In genomic region chr6:97396351-97396956, GRCm38 (mm10) we compare ENCODE assay signal across 10 mouse cellular contexts.
DNase-seq lines count a peak whose midpoint lies in the region; ATAC-seq and TF ChIP-seq lines count a peak whose summit lies in the region.
"Had no signal": no experiment of that assay in that cellular context is flagged by ENCODE, and none has a peak within 500 bp of the region (broad histone marks: within the 10 kb centered on the region; RNA-seq: fewer than 3 reads in every experiment).

No protein-coding gene starts in this region.

- no peak overlapping the region for H3K9ac ChIP-seq in kidney, embryonic 14.5 days (ENCODE audit: low read depth, low read length)
- H3K9ac ChIP-seq in kidney, embryonic 15.5 days, result no peak overlapping the region
- no peak overlapping the region for H3K9ac ChIP-seq in ES-E14 (ENCODE audit: insufficient read depth, low read depth, low read length, poor library complexity, severe bottlenecking)
- H3K9ac ChIP-seq in embryonic facial prominence, embryonic 15.5 days, result no peak overlapping the region
- H3K9ac ChIP-seq: liver, embryonic 15.5 days had no signal

- H3K4me2 ChIP-seq in kidney, embryonic 14.5 days (replicated peaks; ENCODE audit: low read depth, low read length), result no peak overlapping the region
- no peak overlapping the region for H3K4me2 ChIP-seq in kidney, embryonic 15.5 days
- H3K4me2 ChIP-seq in embryonic facial prominence, embryonic 15.5 days (replicated peaks), result no peak overlapping the region
- H3K4me2 ChIP-seq: liver, embryonic 15.5 days had no signal

- no peak overlapping the region for H3K4me3 ChIP-seq in kidney, embryonic 14.5 days (ENCODE audit: low read length)
- H3K4me3 ChIP-seq in kidney, embryonic 15.5 days (replicated peaks), result no peak overlapping the region
- H3K4me3 ChIP-seq in ES-E14 (ENCODE audit: insufficient read depth in 1 of 2, low read depth in 1 of 2, low read length in 2 of 2, poor library complexity in 1 of 2, severe bottlenecking in 1 of 2), result no peak overlapping the region
- H3K4me3 ChIP-seq in embryonic facial prominence, embryonic 15.5 days (replicated peaks), result no peak overlapping the region
- H3K4me3 ChIP-seq: liver, embryonic 15.5 days had no signal

- ATAC-seq in kidney, embryonic 14.5 days (ENCODE audit: low FRiP score, low TSS enrichment), result 0 out of 2 replicates have a peak, but pooled peaks have one; percentile 20
- ATAC-seq in kidney, embryonic 15.5 days (replicated peaks; ENCODE audit: low FRiP score), result no peak; the same call in 1 of the 2 replicates
- peak; percentile 13; the same call in 1 of the 2 replicates for ATAC-seq in embryonic facial prominence, embryonic 15.5 days (ENCODE audit: insufficient number of reproducible peaks, low FRiP score, low TSS enrichment, low read depth)
- no peak for ATAC-seq in megakaryocyte progenitor cell, adult 5-6 weeks (replicated peaks; ENCODE audit: poor library complexity)

- H3K36me3 ChIP-seq in kidney, embryonic 14.5 days (ENCODE audit: control insufficient read depth, insufficient read depth, low read length), result no peaks in the 10 kb centered on the region
- H3K36me3 ChIP-seq in kidney, embryonic 15.5 days, result no peaks in the 10 kb centered on the region
- H3K36me3 ChIP-seq in ES-E14 (ENCODE audit: control insufficient read depth, insufficient read depth, low read length, poor library complexity, severe bottlenecking), result no peaks in the 10 kb centered on the region
- H3K36me3 ChIP-seq in embryonic facial prominence, embryonic 15.5 days, result no peaks in the 10 kb centered on the region
- H3K36me3 ChIP-seq: liver, embryonic 15.5 days had no signal

- WGBS in kidney, embryonic 14.5 days, result 35% methylated on average over 9 of the region's 9 CpGs
- 41% methylated on average over 9 of the region's 9 CpGs for WGBS in kidney, embryonic 15.5 days
- WGBS in embryonic facial prominence, embryonic 15.5 days, result 30% methylated on average over 9 of the region's 9 CpGs

- in situ Hi-C loops in ES-E14 (cut with MboI; ENCODE audit: low sequenced_read_pairs in 2 of 2, unreplicated experiment in 2 of 2), result no loop called here

- H3K27me3 ChIP-seq in kidney, embryonic 14.5 days (ENCODE audit: control insufficient read depth, insufficient read depth, low read length), result no peaks in the 10 kb centered on the region
- H3K27me3 ChIP-seq in kidney, embryonic 15.5 days, result no peaks in the 10 kb centered on the region
- no peaks in the 10 kb centered on the region for H3K27me3 ChIP-seq in embryonic facial prominence, embryonic 15.5 days
- H3K27me3 ChIP-seq: liver, embryonic 15.5 days had no signal

- H3K9me3 ChIP-seq in kidney, embryonic 14.5 days (ENCODE audit: control insufficient read depth, low read length), result no peaks in the 10 kb centered on the region
- H3K9me3 ChIP-seq in kidney, embryonic 15.5 days (replicated peaks), result no peaks in the 10 kb centered on the region
- H3K9me3 ChIP-seq in ES-E14 (ENCODE audit: control insufficient read depth, insufficient read depth, low read depth, low read length), result no peaks in the 10 kb centered on the region
- H3K9me3 ChIP-seq in embryonic facial prominence, embryonic 15.5 days (replicated peaks), result no peaks in the 10 kb centered on the region
- H3K9me3 ChIP-seq: liver, embryonic 15.5 days had no signal

- H3K4me1 ChIP-seq in kidney, embryonic 14.5 days (ENCODE audit: control insufficient read depth, insufficient read depth, low read length), result peaks cover 10% of the 10 kb centered on the region
- peaks cover 23% of the 10 kb centered on the region for H3K4me1 ChIP-seq in kidney, embryonic 15.5 days
- peaks cover 2 to 6% of the 10 kb centered on the region in 2 experiments; a peak in 3 of 4 replicates for H3K4me1 ChIP-seq in ES-E14 (ENCODE audit: control insufficient read depth in 2 of 2, insufficient read depth in 2 of 2, low read length in 2 of 2, poor library complexity in 1 of 2)
- H3K4me1 ChIP-seq in embryonic facial prominence, embryonic 15.5 days, result peaks cover 19% of the 10 kb centered on the region; the same call in 1 of the 2 replicates

- peak; percentile 80 for DNase-seq in ES-E14 (ENCODE audit: low read depth, low spot score)
- peak; percentile 29 for DNase-seq in lung, postnatal 36 days
- no peak for DNase-seq in spleen, adult 18-20 months
- no peak for DNase-seq in spleen, postnatal 10 days (ENCODE audit: low spot score in 2 of 2)
- DNase-seq: cerebellum, adult 9-10 months had no signal

- no peak overlapping the region for H3K27ac ChIP-seq in kidney, embryonic 14.5 days (ENCODE audit: low read depth, low read length)
- no peak overlapping the region for H3K27ac ChIP-seq in kidney, embryonic 15.5 days
- H3K27ac ChIP-seq in ES-E14 (ENCODE audit: insufficient read depth, low read depth, low read length, poor library complexity, severe bottlenecking), result no peak overlapping the region
- H3K27ac ChIP-seq in embryonic facial prominence, embryonic 15.5 days (replicated peaks), result no peak overlapping the region
- H3K27ac ChIP-seq: liver, embryonic 15.5 days had no signal

TF ChIP-seq in ES-E14, 5 proteins besides CTCF, POLR2A, EP300 and RAD21:
- no peak for TF ChIP-seq CHD2 (IDR thresholded peaks at IDR 0.05; ENCODE audit: low read depth, low read length)
- TF ChIP-seq MAFK (IDR thresholded peaks at IDR 0.05; ENCODE audit: insufficient read depth, low read depth, low read length), result no peak
- no peak for TF ChIP-seq ZC3H11A (IDR thresholded peaks at IDR 0.05; ENCODE audit: borderline replicate concordance, low read depth, low read length)
- no peak for TF ChIP-seq ZNF384 (IDR thresholded peaks at IDR 0.05; ENCODE audit: low read depth, low read length)
- TF ChIP-seq HCFC1 (IDR thresholded peaks at IDR 0.05; ENCODE audit: borderline replicate concordance, insufficient read depth, low read length), result no peak

Comparison
In these comparisons a context has a peak if more than half of its experiments do, and no peak if none do; other contexts are left out.
1. ATAC-seq: peak in kidney, embryonic 14.5 days (single experiment) and embryonic facial prominence, embryonic 15.5 days (single experiment); none in kidney, embryonic 15.5 days (single experiment) and megakaryocyte progenitor cell, adult 5-6 weeks (single experiment).
2. DNase-seq: peak in ES-E14 (single experiment) and lung, postnatal 36 days (single experiment); none in spleen, adult 18-20 months (0 of 2) and spleen, postnatal 10 days (0 of 2).